Mouse (Mus musculus) hindbrain, embryonic 10.5 days (tissue): ENCODE data around the gene Fhod1. TPM values are rescaled to one million over a fixed set of nuclear protein-coding genes. Genes with fewer than 3 reads are reported as not detected.

Experiments used
- DNase-seq: peaks from one replicate; pipeline ENCODE4 v3.0.0-alpha.2; 2017; ENCODE audit warnings: low spot score
- H3K27ac ChIP-seq: fragments of 300-500 bp; sonication (generic); 2 replicates; pipeline ENCODE4 v1.5.1; 2016; ENCODE audit warnings: mild to moderate bottlenecking, moderate library complexity
- H3K27me3 ChIP-seq: fragments of 300-500 bp; sonication (generic); 2 replicates; pipeline ENCODE4 v1.6.1; 2016; ENCODE audit warnings: mild to moderate bottlenecking; ENCODE audit not compliant: poor library complexity, insufficient read depth, severe bottlenecking
- H3K36me3 ChIP-seq: fragments of 300-500 bp; sonication (generic); 2 replicates; pipeline ENCODE4 v1.6.1; 2016; ENCODE audit warnings: mild to moderate bottlenecking, moderate library complexity
- H3K4me1 ChIP-seq: fragments of 300-500 bp; sonication (generic); replicated peaks from 2 replicates; pipeline ENCODE4 v1.6.1; 2016; ENCODE audit warnings: mild to moderate bottlenecking
- H3K4me3 ChIP-seq: fragments of 300-500 bp; sonication (generic); 2 replicates; pipeline ENCODE4 v1.5.1; 2016; ENCODE audit warnings: mild to moderate bottlenecking, moderate library complexity
- H3K9me3 ChIP-seq: fragments of 300-500 bp; sonication (generic); 2 replicates; pipeline ENCODE4 v1.6.1; 2016; ENCODE audit warnings: mild to moderate bottlenecking, moderate library complexity
- WGBS: fragments of 180-500 bp; shearing (Covaris S2); methylation state at CpG from one replicate; pipeline ENCODE4 v1.1.7; 2016; 5-methylcytosine and 5-hydroxymethylcytosine counted together
- polyA plus RNA-seq: library from polyadenylated mRNA; unstranded; fragments of >200 nt; fragmentation: Nextera tagmentation; extraction: Ambion mirVana; gene quantifications from 2 replicates; pipeline ENCODE4 v1.2.1, GENCODE M21; 2016

The Fhod1 gene
- polyA plus RNA-seq, 1 experiment from 2014 or later, result 2.8 TPM

- Histone ChIP-seq H3K27ac (no peak overlapping the region), H3K9me3 (no peaks in the 10 kb centered on the region), H3K4me3 (no peak overlapping the region), H3K36me3 (peaks cover 88% of the 10 kb centered on the region), H3K27me3 (no peaks in the 10 kb centered on the region), H3K4me1 (peaks cover 21% of the 10 kb centered on the region)
- DNase-seq, result no peak
- WGBS, result 93% methylated on average over 10 of the region's 10 CpGs
Observed at GRCm38 (mm10) chr8:105308428-105308827, 39.3 kb downstream of the Fhod1 start.

GRCm38 (mm10) chr8:105307670-105308069 lies 40.1 kb downstream of the Fhod1 start:
- H3K9me3 ChIP-seq, result no peaks in the 10 kb centered on the region
- H3K27me3 ChIP-seq, result no peaks in the 10 kb centered on the region
- H3K36me3 ChIP-seq, result peaks cover 88% of the 10 kb centered on the region
- 94% methylated on average over 13 of the region's 13 CpGs for WGBS
- no peak overlapping the region for H3K4me3 ChIP-seq
- no peak overlapping the region for H3K27ac ChIP-seq
- DNase-seq, result no peak
- peaks cover 21% of the 10 kb centered on the region for H3K4me1 ChIP-seq

DNA sequence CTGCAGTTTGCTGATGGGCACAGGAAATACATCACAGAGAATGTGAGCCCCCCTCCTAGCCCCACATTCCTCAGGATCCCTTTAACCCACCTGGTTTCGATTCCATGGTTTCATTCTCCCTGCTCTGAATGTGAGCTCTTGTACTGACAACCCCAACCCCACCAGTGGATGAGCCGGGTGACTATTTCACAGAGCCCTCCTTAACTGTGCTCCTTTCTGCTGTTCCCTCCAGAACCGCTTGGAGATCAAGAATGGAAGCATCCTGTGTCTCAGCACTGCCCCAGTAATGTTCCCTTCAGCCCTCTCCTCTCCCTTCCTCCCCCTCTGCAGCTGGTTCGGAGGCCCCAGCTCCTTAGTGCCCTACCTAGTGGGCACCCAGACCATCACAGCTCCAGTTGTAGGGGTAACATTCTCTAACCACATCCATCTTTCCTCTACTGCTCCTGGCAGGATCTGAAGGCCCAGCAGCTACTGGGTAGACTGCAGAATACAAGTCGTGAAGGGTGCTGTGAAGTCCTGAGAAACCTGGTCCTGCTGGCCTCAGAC lies 41.5 kb downstream of the Fhod1 start:
- Histone ChIP-seq H3K27ac (peak overlapping the region; percentile 64), H3K4me1 (peaks cover 21% of the 10 kb centered on the region), H3K27me3 (no peaks in the 10 kb centered on the region), H3K9me3 (no peaks in the 10 kb centered on the region), H3K4me3 (peak overlapping the region; percentile 38), H3K36me3 (peaks cover 88% of the 10 kb centered on the region)
- WGBS, result 62% methylated on average over 5 of the region's 5 CpGs
- DNase-seq, result no peak

- peaks cover 88% of the 10 kb centered on the region for H3K36me3 ChIP-seq
- no peaks in the 10 kb centered on the region for H3K27me3 ChIP-seq
- peak within 1 kb of the TSS; percentile 64 for H3K27ac ChIP-seq
- WGBS, result 8% methylated on average over 29 of the region's 30 CpGs
- DNase-seq, result peak; percentile 51
- H3K4me3 ChIP-seq, result peak within 1 kb of the TSS; percentile 38
- peaks cover 21% of the 10 kb centered on the region for H3K4me1 ChIP-seq
- no peaks in the 10 kb centered on the region for H3K9me3 ChIP-seq
Observed at GRCm38 (mm10) chr8:105305211-105306145, 42.3 kb downstream of the Fhod1 start, which contains the start of gene Elmo3. Elmo3 (plus strand) TSS chr8:105305601.

DNA sequence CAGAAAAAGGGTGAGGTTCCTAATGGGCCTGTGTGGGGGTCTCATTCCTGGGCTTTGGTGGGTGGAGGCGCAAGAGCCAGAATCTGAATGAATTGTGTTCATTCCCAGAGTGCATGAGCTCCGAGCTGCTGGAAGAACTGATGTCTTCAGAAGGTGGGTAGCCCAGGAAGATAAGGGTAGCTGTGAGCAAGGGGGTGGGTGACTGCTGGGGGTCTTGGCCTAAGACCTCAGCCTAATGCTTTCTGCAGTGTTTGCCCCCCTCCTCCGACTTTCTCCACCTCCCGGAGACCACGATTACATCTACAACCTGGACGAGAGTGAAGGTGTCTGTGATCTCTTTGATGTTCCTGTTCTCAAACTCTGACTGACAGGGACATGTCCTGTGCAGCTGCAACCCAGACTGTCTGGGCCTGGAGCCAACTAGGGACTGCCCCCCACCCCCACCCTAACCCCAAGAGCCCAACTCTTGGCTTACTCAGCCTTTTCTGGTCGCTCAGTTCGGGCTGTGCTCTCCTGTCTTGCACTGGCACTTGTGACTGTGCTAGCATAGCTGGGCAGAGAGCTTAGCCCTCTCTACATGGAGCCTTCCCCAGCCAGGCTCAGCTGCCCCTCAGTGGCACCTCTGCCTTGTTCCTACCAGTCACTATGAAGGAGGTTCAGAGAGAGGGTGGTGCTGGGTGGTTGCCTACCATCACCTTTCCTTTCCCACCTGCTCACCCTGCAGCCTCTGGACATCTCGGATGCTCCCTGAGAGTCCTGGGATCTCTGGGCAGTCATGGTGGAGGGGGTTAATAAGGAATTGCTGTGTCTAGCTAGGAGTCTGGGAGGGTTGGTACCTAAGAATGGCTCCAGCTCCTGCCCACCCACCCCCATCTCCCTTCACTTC lies 43.2 kb downstream of the Fhod1 start:
- Histone ChIP-seq H3K4me1 (peaks cover 25% of the 10 kb centered on the region), H3K4me3 (no peak overlapping the region), H3K9me3 (no peaks in the 10 kb centered on the region), H3K27me3 (no peaks in the 10 kb centered on the region), H3K36me3 (peaks cover 88% of the 10 kb centered on the region), H3K27ac (no peak overlapping the region)
- DNase-seq, result no peak
- 83% methylated on average over 9 of the region's 9 CpGs for WGBS

DNA sequence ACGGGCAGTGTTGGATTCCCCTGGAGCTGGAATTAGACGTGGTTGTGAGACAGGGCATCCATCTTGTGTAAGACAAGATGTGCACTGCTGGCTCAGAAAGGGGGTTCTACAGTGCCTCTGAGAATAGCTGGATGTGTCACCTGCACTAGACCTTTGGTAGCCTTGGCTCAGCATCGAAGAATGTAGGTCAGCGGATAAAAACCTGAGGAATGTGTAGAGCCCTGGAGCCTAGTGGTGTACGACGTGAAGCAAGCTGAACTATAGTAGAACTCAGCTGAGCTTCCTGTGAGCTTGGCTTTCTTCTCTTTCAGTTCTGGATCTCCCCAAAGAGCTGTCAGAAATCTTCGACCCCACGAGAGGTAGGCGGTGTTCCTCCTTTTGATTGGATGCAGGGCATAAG lies 43.9 kb downstream of the Fhod1 start:
- Histone ChIP-seq H3K27ac (no peak overlapping the region), H3K36me3 (peaks cover 86% of the 10 kb centered on the region), H3K9me3 (no peaks in the 10 kb centered on the region), H3K4me3 (no peak overlapping the region), H3K27me3 (no peaks in the 10 kb centered on the region), H3K4me1 (peaks cover 28% of the 10 kb centered on the region)
- WGBS, result 91% methylated on average over 9 of the region's 9 CpGs
- no peak for DNase-seq

- H3K9me3 ChIP-seq, result no peaks in the 10 kb centered on the region
- H3K27ac ChIP-seq, result no peak overlapping the region
- H3K36me3 ChIP-seq, result peaks cover 86% of the 10 kb centered on the region
- no peak for DNase-seq
- H3K4me3 ChIP-seq, result no peak overlapping the region
- H3K27me3 ChIP-seq, result no peaks in the 10 kb centered on the region
- 88% methylated on average over 8 of the region's 8 CpGs for WGBS
- peaks cover 33% of the 10 kb centered on the region for H3K4me1 ChIP-seq
Observed at GRCm38 (mm10) chr8:105303396-105303795, 44.4 kb downstream of the Fhod1 start.

DNA sequence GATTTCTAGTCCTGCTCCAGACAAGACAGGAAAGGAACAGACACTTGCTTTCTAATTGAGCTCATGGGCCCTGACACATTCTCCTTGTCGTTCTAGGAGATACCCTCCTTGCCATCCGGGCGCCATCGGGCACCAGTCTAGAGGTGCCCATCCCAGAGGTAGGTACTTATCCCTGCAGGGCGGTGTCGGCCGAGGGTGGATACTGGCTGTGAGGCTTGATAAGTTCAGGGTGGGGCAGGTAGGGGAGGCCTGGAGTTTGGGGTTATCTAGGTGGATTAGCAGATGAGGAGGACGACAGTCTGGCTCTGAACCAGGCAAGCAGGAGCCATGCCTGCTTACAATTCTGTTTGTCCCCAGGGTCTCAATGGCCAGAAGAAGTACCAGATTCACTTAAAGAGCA lies 47.8 kb downstream of the Fhod1 start:
- Histone ChIP-seq H3K27me3 (0 out of 2 replicates have a peak, but pooled peaks cover 6% of the 10 kb centered on the region), H3K4me3 (no peak overlapping the region), H3K36me3 (peaks cover 66% of the 10 kb centered on the region), H3K9me3 (no peaks in the 10 kb centered on the region), H3K27ac (no peak overlapping the region), H3K4me1 (peaks cover 32% of the 10 kb centered on the region)
- WGBS, result 97% methylated on average over 8 of the region's 8 CpGs
- DNase-seq, result no peak

- Histone ChIP-seq H3K36me3 (peaks cover 52% of the 10 kb centered on the region), H3K27me3 (peaks cover 8% of the 10 kb centered on the region), H3K4me1 (peaks cover 27% of the 10 kb centered on the region), H3K4me3 (peak overlapping the region; percentile 82), H3K27ac (peak overlapping the region; percentile 90), H3K9me3 (no peaks in the 10 kb centered on the region)
- DNase-seq, result no peak
- WGBS, result 66% methylated on average over 18 of the region's 18 CpGs
Observed at GRCm38 (mm10) chr8:105298351-105299252, 49.2 kb downstream of the Fhod1 start.

GRCm38 (mm10) chr8:105297511-105298192 lies 50.1 kb downstream of the Fhod1 start, which contains the start of gene E2f4:
E2f4 (plus strand) TSS chr8:105297663.
- H3K27ac ChIP-seq, result peak within 1 kb of the TSS; percentile 90
- H3K4me3 ChIP-seq, result peak within 1 kb of the TSS; percentile 82
- H3K9me3 ChIP-seq, result no peaks in the 10 kb centered on the region
- H3K4me1 ChIP-seq, result peaks cover 29% of the 10 kb centered on the region
- peaks cover 17% of the 10 kb centered on the region for H3K27me3 ChIP-seq
- under 1% methylated on average over 58 of the region's 58 CpGs for WGBS
- peaks cover 43% of the 10 kb centered on the region for H3K36me3 ChIP-seq
- peak; percentile 94 for DNase-seq

DNA sequence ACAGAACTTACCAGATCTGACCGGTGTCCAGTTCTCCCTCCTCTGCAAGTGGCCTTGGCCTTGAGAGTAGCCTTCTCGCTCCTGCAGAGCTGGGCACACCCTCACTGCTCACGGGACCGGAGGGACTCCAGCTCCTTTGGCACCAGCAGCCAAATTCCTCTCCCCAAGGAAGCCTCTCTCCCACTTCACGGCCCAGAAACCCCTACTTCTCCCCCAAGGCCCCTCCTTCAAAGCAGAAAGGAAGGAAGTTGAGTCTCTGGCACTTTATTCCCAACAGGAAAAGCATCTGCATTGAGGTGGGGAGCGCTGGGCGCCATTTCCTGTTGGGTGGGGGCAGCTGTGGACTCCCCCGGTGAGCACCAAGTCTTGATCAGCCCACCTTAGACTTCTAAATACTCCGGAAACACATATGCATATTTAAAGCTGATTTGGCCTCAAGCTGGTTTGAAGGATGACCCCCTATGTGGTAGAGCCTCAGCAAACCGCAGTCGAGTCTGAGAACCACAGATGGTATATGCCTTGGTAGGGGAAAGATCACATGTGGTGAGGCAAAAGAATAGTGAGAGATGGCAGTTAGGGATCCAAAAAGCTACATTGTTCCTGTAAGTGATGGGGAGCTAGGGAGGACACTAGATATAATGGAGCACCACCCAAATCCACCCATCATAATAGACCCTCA lies 51.7 kb downstream of the Fhod1 start, which contains the start of gene Exoc3l:
Exoc3l (minus strand) TSS at position 207 of the 679 bp plus-strand sequence.
- H3K4me1 ChIP-seq, result peaks cover 30% of the 10 kb centered on the region
- no peak for DNase-seq
- H3K9me3 ChIP-seq, result no peaks in the 10 kb centered on the region
- H3K27me3 ChIP-seq, result peaks cover 22% of the 10 kb centered on the region
- H3K4me3 ChIP-seq, result peak within 1 kb of the TSS; percentile 82
- peaks cover 27% of the 10 kb centered on the region for H3K36me3 ChIP-seq
- H3K27ac ChIP-seq, result peak within 1 kb of the TSS; percentile 90
- 68% methylated on average over 11 of the region's 11 CpGs for WGBS
